Mouse (Mus musculus) liver, embryonic 11.5 days (tissue): ENCODE measurements around the gene Slc39a7. TPM values are rescaled to one million over a fixed set of nuclear protein-coding genes. Genes with fewer than 3 reads are reported as not detected.
A peak's percentile ranks its signal among the peaks of the same experiment; 100 is the strongest.

ENCODE experiments used
- ATAC-seq: fragments of 200-750 bp; cut with Nextera tagmentation; replicated peaks from 2 replicates; pipeline ENCODE4 v1.8.0; 2017; ENCODE audit warnings: moderate number of reproducible peaks, mild to moderate bottlenecking, moderate TSS enrichment, moderate library complexity; ENCODE audit not compliant: low FRiP score
- DNase-seq: peaks from one replicate; pipeline ENCODE4 v3.0.0-alpha.2; 2017; ENCODE audit warnings: low spot score
- H3K27ac ChIP-seq: fragments of 300-500 bp; sonication (generic); 2 replicates; pipeline ENCODE4 v1.5.1; 2014; ENCODE audit warnings: mild to moderate bottlenecking, low read depth, low read length, control low read depth
- H3K27me3 ChIP-seq: fragments of 300-500 bp; sonication (generic); replicated peaks from 2 replicates; pipeline ENCODE4 v1.6.1; 2014; ENCODE audit warnings: low read length, mixed read lengths; ENCODE audit not compliant: control insufficient read depth, insufficient read depth
- H3K36me3 ChIP-seq: fragments of 300-500 bp; sonication (generic); 2 replicates; pipeline ENCODE4 v1.6.1; 2014; ENCODE audit warnings: mild to moderate bottlenecking, low read length, moderate library complexity, mixed read lengths; ENCODE audit not compliant: control insufficient read depth, insufficient read depth
- H3K4me1 ChIP-seq: fragments of 300-500 bp; sonication (generic); replicated peaks from 2 replicates; pipeline ENCODE4 v1.6.1; 2014; ENCODE audit warnings: low read length, mixed read lengths; ENCODE audit not compliant: control insufficient read depth, insufficient read depth
- H3K4me2 ChIP-seq: fragments of 300-500 bp; sonication (generic); 2 replicates; pipeline ENCODE4 v1.6.1; 2014; ENCODE audit warnings: mild to moderate bottlenecking, control low read depth, moderate library complexity
- H3K4me3 ChIP-seq: fragments of 300-500 bp; sonication (generic); 2 replicates; pipeline ENCODE4 v1.5.1; 2014; ENCODE audit warnings: low read depth, low read length, control low read depth
- H3K9ac ChIP-seq: fragments of 300-500 bp; sonication (generic); 2 replicates; pipeline ENCODE4 v1.6.1; 2014; ENCODE audit warnings: low read depth, low read length, control low read depth
- H3K9me3 ChIP-seq: fragments of 300-500 bp; sonication (generic); 2 replicates; pipeline ENCODE4 v1.6.1; 2016; ENCODE audit warnings: low read length, inconsistent platforms, mixed read lengths; ENCODE audit not compliant: control insufficient read depth
- WGBS: fragments of 180-500 bp; shearing (Covaris S2); extraction: QIAGEN DNeasy Blood & Tissue Kit; methylation state at CpG from one replicate; pipeline ENCODE4 v1.1.7; 2014; 5-methylcytosine and 5-hydroxymethylcytosine counted together
- polyA plus RNA-seq: library from polyadenylated mRNA; unstranded; fragments of >200 nt; fragmentation: Nextera tagmentation; extraction: Ambion mirVana; gene quantifications from 2 replicates; pipeline ENCODE4 v1.2.1, GENCODE M21; 2014

Gene Slc39a7
- 73.9 and 75.9 TPM in 2 replicates for polyA plus RNA-seq

DNA sequence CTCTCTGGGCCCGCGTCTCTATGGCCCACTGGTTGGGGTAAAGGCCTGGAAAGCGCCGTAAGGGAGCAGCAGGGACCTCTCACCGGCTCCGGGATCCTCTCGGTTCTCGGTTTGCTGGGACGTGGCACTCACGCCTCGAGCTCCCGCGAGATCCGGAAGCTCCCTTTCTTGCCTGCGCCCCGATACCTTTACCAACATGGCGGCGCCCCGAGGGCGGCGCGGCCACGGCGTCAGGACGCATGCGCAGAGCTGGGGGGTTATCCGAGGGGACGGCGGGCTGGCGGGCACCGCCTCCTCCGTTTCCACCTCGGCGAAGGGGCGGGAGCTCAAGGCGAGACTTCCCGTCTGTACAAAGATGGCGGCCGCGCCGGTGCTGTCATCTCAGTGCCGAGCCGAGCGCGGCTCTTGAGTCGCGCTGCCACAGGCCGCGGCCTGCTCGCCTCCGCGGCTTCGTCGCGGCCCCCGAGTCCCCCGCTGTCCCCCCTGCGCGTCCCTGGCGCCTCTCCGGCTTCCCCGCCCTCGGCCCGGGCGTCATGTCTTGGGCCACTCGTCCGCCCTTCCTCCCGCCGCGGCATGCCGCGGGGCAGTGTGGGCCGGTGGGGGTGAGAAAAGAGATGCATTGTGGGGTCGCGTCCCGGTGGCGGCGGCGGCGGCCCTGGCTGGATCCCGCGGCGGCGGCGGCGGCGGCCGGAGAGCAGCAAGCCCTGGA lies at the start of gene Slc39a7, which contains the start of gene Rxrb:
TSS of gene Slc39a7 (minus strand) at position 218 of the 709 bp plus-strand sequence.
TSS of gene Rxrb (plus strand) at position 348 of the 709 bp plus-strand sequence.
- peaks cover 30% of the 10 kb centered on the region for H3K36me3 ChIP-seq
- no peaks in the 10 kb centered on the region for H3K9me3 ChIP-seq
- peak within 1 kb of the TSS; percentile 90 for H3K27ac ChIP-seq
- H3K27me3 ChIP-seq = no peaks in the 10 kb centered on the region
- DNase-seq (peak; percentile 99), ATAC-seq (peak; percentile 77)
- peak within 1 kb of the TSS; percentile 81 for H3K9ac ChIP-seq
- peak within 1 kb of the TSS; percentile 81 for H3K4me3 ChIP-seq
- peaks cover 49% of the 10 kb centered on the region for H3K4me1 ChIP-seq
- H3K4me2 ChIP-seq = peak within 1 kb of the TSS; percentile 100
- under 1% methylated on average over 88 of the region's 88 CpGs for WGBS

- no peaks in the 10 kb centered on the region for H3K36me3 ChIP-seq
- H3K4me3 ChIP-seq = no peak overlapping the region
- ATAC-seq = peak; percentile 54
- H3K27ac ChIP-seq = no peak overlapping the region
- DNase-seq = no peak
- no peaks in the 10 kb centered on the region for H3K4me1 ChIP-seq
- 20% methylated on average over 5 of the region's 5 CpGs for WGBS
- H3K4me2 ChIP-seq = no peak overlapping the region
- H3K9me3 ChIP-seq = no peaks in the 10 kb centered on the region
- no peak overlapping the region for H3K9ac ChIP-seq
- H3K27me3 ChIP-seq = peaks cover 22% of the 10 kb centered on the region
These were observed 48.1 kb upstream of the Slc39a7 start for GRCm38 (mm10) chr17:34079621-34080020.

GRCm38 (mm10) chr17:34079002-34079401 lies 47.5 kb upstream of the Slc39a7 start:
- DNase-seq (no peak), ATAC-seq (no peak)
- Histone ChIP-seq H3K4me1 (no peaks in the 10 kb centered on the region), H3K36me3 (no peaks in the 10 kb centered on the region), H3K27ac (no peak overlapping the region), H3K27me3 (peaks cover 20% of the 10 kb centered on the region), H3K4me2 (no peak overlapping the region), H3K9ac (no peak overlapping the region), H3K4me3 (no peak overlapping the region), H3K9me3 (no peaks in the 10 kb centered on the region)
- 87% methylated on average over 11 of the region's 11 CpGs for WGBS

GRCm38 (mm10) chr17:34078148-34078547 lies 46.7 kb upstream of the Slc39a7 start:
- H3K4me2 ChIP-seq = no peak overlapping the region
- H3K9ac ChIP-seq = no peak overlapping the region
- H3K27ac ChIP-seq = no peak overlapping the region
- H3K27me3 ChIP-seq = peaks cover 19% of the 10 kb centered on the region
- H3K36me3 ChIP-seq = no peaks in the 10 kb centered on the region
- no peaks in the 10 kb centered on the region for H3K4me1 ChIP-seq
- H3K4me3 ChIP-seq = no peak overlapping the region
- WGBS = 61% methylated on average over 4 of the region's 4 CpGs
- no peak for ATAC-seq
- no peaks in the 10 kb centered on the region for H3K9me3 ChIP-seq
- DNase-seq = no peak

GRCm38 (mm10) chr17:34077549-34077948 lies 46.1 kb upstream of the Slc39a7 start:
- no peak overlapping the region for H3K9ac ChIP-seq
- H3K4me2 ChIP-seq = no peak overlapping the region
- no peaks in the 10 kb centered on the region for H3K9me3 ChIP-seq
- peaks cover 19% of the 10 kb centered on the region for H3K27me3 ChIP-seq
- H3K4me1 ChIP-seq = no peaks in the 10 kb centered on the region
- under 1% methylated on average over 9 of the region's 9 CpGs for WGBS
- peak; percentile 72 for DNase-seq
- H3K36me3 ChIP-seq = no peaks in the 10 kb centered on the region
- no peak overlapping the region for H3K4me3 ChIP-seq
- H3K27ac ChIP-seq = no peak overlapping the region
- no peak for ATAC-seq

GRCm38 (mm10) chr17:34075271-34075670 lies 43.8 kb upstream of the Slc39a7 start:
- no peak overlapping the region for H3K4me2 ChIP-seq
- no peak overlapping the region for H3K4me3 ChIP-seq
- no peaks in the 10 kb centered on the region for H3K9me3 ChIP-seq
- no peaks in the 10 kb centered on the region for H3K36me3 ChIP-seq
- H3K4me1 ChIP-seq = no peaks in the 10 kb centered on the region
- DNase-seq = no peak
- H3K27ac ChIP-seq = no peak overlapping the region
- H3K27me3 ChIP-seq = peaks cover 19% of the 10 kb centered on the region
- ATAC-seq = no peak
- no peak overlapping the region for H3K9ac ChIP-seq
- WGBS = 36% methylated on average over 7 of the region's 7 CpGs

DNA sequence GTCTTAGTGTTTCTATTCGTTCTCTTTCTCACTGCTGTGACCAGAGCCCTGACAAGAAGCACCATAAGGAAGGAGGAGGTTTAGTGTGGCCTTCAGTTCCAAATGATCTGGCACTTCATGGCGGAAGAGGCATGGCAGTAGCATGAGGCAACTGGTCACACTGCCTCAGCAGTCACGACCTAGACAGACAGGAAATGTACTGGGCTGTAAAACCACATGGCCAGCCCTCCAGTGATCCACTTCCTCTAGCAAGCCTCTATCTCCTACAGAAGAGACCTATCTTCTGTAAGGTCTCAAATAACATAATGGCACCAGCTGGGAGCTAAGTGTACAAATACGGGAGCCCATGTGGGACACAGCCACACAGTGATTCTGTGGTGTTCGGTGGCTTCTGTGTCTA lies 40.6 kb upstream of the Slc39a7 start:
- no peak for ATAC-seq
- H3K9ac ChIP-seq = no peak overlapping the region
- H3K4me1 ChIP-seq = no peaks in the 10 kb centered on the region
- no peak for DNase-seq
- H3K4me2 ChIP-seq = no peak overlapping the region
- WGBS = 59% methylated on average over 5 of the region's 5 CpGs
- H3K27me3 ChIP-seq = peaks cover 16% of the 10 kb centered on the region
- no peak overlapping the region for H3K27ac ChIP-seq
- H3K4me3 ChIP-seq = no peak overlapping the region
- no peaks in the 10 kb centered on the region for H3K36me3 ChIP-seq
- no peaks in the 10 kb centered on the region for H3K9me3 ChIP-seq

DNA sequence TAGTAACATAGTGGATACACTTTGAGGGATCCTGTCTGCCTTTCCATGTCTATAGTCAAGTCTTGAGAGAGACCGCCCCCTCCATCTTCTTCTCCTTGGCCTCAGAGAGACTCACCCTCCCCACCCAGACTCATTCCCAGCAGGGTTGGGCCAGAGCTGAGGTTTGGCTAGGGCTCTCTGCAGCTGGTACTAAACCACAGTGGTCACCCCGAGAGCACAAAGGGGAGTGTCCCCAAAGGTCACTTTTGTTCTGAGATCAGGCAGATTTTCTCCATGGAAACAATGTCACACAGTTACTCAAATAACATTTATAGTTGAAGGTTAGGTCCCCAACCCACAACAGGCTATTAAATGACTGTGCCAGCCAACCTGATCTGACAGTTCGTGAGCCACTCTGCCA lies 37.4 kb upstream of the Slc39a7 start:
- H3K4me1 ChIP-seq = no peaks in the 10 kb centered on the region
- no peaks in the 10 kb centered on the region for H3K9me3 ChIP-seq
- no peak overlapping the region for H3K4me2 ChIP-seq
- no peak overlapping the region for H3K4me3 ChIP-seq
- H3K27me3 ChIP-seq = no peaks in the 10 kb centered on the region
- H3K27ac ChIP-seq = no peak overlapping the region
- no peak overlapping the region for H3K9ac ChIP-seq
- 54% methylated on average over 3 of the region's 3 CpGs for WGBS
- no peaks in the 10 kb centered on the region for H3K36me3 ChIP-seq
- DNase-seq (no peak), ATAC-seq (no peak)

DNA sequence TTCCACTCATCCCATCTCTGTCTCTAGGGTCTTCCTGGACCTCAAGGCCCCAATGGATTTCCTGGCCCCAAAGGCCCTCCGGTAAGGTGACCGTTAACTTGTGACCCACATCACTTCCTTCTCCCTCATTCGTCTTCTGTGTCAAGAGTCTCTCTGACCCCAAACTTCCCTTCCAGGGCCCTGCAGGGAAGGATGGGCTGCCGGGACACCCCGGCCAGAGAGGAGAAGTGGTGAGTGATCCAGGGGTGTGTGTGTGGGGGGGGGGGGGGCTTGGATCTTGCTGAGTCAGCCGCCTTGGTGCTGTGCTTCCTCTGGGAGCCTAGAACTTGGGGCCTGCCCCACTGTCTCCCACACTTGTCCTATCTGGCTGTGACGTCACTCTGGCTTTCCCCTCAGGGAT lies 25.7 kb upstream of the Slc39a7 start:
- 36% methylated on average over 7 of the region's 7 CpGs for WGBS
- Histone ChIP-seq H3K4me1 (no peaks in the 10 kb centered on the region; the same call in 1 of the 2 replicates), H3K4me2 (no peak overlapping the region), H3K27ac (no peak overlapping the region), H3K9me3 (no peaks in the 10 kb centered on the region), H3K27me3 (no peaks in the 10 kb centered on the region), H3K36me3 (no peaks in the 10 kb centered on the region), H3K9ac (no peak overlapping the region), H3K4me3 (no peak overlapping the region)
- DNase-seq = no peak
- ATAC-seq = no peak
